Mouse (Mus musculus): ENCODE data around the gene Zfp300.

Gene Zfp300

DNA sequence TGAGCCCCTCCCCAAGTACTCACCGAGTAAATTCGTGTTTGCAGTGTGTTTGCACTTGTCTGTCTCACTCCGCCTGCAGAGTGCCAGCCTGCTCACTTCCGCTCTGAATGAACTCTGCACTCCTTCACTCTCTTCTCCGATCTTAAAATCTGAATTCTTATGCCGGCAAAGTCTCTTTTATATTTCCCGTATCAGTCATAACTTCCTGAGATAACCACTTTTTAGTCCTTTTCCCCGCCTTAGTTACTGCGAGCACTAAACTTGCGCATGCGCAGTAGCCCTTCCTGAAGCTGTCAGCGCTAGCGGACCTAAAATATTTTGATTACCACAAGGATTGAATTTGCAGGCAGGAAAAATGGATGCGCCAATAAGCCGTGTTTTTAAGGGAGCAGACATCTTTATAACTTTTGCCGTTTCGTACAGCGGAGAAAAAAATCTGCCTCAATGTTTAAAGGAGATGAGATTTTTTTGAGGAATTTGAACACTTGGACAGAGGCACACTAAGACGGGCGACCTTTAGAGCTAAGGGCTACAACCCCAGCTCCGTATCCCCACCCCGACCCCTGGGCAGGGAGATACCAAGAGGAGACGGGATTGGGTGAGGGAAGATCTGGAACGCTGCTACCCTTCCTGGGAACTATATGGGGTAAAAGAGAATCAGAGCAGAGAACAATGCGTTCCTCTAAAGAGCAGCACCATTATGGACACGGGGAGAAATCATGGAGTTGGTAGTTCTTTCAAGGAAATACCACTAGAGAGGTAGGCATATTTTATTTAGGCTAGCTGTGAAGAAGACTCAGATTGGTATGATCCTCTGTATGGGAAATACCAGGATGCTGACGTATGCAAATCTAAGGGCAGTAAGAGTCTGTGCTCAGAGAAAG, at the start of gene Zfp300:
TSS of gene Zfp300 (minus strand) at position 545 of the 884 bp plus-strand sequence.
- DNase-seq, result peak; percentile 63

DNA sequence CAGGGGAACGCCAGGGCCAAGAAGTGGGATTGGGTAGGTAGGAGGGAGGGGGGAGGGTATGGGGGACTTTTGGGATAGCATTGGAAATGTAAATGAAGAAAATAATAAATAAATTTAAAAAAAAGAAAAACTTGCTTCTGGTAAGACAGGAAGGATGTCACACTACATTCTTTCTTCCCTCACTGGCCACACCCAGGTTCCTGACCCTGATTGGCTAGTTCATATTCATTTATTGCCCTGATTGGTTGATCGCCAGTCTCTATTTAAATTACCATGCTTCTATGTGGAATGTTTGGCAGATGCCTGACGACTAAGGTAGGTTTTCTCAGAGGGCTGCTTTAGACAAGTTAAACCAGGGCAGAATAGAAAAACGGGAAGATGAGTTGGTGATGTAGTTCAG, 26.2 kb upstream of the Zfp300 start, which contains the start of gene Ssxa1:
TSS of gene Ssxa1 (plus strand) at position 301 of the 400 bp plus-strand sequence.
- no peak for DNase-seq

DNA sequence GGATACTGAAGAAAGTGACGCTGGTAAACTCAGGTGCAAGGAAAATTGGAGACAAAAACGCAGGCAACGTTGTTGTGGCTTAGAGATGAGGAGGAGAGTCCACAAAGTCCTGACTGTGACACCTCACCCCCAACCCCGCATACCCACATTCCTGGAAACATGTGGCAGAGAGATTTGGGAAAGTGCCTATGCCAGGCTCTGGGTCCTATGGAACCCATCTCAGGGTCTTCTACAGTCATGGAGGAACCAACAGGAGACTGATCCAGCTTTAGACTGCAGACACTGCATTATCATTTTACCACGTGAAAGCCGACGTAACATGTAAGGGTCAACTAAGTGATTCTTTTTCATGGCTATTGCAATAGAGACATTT, 526 bp upstream of the Zfp300 start:
- peak; percentile 5 for DNase-seq

DNA sequence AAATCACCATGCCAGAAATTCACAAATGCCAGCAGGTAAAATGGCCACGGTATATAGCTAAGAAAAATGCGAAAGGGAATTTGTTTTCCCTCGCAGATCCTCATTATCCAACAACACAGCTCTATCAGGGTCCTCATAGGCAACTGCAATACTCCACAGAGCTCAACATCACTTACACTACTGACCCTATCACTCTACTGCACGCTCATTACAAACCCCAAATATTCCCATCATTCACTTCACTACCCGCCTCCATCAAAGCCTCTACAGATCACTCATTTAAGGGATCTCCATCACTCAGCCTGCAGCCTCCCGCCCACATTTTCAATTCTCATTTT, 713 bp downstream of the Zfp300 start:
- no peak for DNase-seq

DNA sequence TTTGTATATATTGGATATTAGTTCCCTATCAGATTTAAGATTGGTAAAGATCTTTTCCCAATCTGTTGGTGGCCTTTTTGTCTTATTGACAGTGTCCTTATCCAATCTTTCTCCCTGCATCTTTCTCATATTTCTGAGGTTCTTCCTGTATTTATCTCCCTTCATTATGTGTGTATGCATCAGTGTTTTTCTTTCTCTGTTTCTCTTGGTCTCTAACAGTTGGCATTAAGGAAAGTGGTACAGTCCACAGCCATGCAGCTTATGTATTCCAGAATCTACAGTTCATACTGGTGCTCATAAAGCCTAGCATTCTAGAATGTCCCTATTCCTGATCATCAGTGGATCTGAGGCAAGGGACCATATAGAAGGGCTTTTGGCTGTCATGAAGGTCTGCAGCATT, 21.2 kb downstream of the Zfp300 start, which contains the start of gene Spaca5:
TSS of gene Spaca5 (plus strand) at position 301 of the 400 bp plus-strand sequence.
- DNase-seq, result no peak

DNA sequence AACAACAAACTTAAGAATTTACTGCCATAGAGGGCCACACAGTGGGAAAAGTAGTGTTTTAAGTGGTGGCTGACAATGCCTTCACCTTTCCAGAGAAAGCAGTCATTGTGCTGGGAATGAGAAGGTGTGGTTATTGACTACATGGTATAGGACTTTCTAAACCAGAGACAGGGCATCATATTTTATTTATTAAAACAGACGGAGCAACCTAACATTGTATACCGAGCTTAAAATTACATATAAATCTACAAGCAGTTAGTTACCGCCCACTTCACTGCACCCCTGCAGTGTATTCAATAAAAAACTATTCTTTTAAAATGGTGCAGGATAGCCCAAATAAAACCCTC, 26.8 kb downstream of the Zfp300 start:
- DNase-seq, result no peak

DNA sequence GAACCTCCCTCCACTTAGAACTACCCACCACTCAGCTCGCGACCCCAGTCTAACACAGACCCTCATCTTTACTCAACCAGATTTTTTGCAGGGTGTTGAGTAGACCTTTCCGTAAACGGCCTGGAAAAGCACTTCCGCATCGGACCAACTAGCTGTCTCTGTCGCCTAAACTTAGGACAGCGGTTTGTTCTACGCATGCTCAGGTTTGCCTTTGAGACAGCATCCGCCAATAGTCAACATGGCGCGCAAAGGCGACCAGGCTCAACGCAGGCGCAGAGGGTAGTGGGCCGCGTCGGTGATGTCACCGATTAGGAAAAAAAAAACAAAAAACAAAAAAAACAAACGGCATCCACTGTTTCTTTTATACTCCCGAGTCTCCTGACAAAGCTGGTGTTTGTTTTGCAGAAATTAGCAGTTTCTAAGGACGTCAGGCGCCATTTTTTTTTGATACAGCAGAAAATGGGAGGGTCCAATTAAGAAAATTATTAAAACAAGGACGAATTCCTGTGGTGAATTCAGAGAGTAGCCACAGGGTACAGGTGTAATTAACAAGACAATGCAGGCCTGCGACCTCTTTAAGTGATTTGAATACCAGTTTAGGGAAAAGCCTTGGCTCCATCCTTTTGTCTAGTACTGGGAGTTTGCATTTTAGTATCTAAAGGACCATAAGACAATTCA, 27.3 kb downstream of the Zfp300 start, which contains the start of gene Zfp182:
TSS of gene Zfp182 (minus strand) at position 451 of the 678 bp plus-strand sequence.
- peak; percentile 72 for DNase-seq

DNA sequence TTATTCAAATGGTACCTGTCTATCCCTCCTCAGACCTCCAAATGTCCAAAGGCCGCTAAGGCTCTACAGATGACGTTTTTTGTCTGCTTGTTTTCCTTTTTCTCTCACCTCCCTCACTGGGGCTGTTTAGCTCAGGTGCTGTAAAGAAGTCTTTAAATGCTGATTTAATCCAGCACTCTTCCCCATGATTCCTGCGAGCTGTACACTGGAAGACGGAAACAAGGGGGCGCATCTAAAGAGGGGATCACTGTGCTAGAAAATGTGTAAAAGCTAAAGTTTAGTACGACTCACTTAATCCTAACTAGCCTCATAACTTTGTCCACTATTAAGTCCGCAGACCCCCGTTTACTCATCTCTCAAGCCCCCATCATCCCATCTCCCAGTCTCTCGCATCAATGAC, 27.9 kb downstream of the Zfp300 start:
- no peak for DNase-seq

All from right cerebral cortex, postnatal 14 days (tissue).